Mouse (Mus musculus) thymus, adult 2 months (tissue): ENCODE measurements around the gene Mpp3. TPM values are rescaled to one million over a fixed set of nuclear protein-coding genes. Genes with fewer than 3 reads are reported as not detected.

Experiments
- DNase-seq: peaks from one replicate; pipeline ENCODE4 v3.0.0; 2021
- H3K27ac ChIP-seq: fragments of 200-500 bp; 2 replicates; pipeline ENCODE4 v1.5.1; 2012; ENCODE audit warnings: low read length, control low read depth; ENCODE audit not compliant: control insufficient read depth, insufficient read depth
- H3K27me3 ChIP-seq: fragments of 200-500 bp; 2 replicates; pipeline ENCODE4 v1.6.1; 2012; ENCODE audit warnings: mild to moderate bottlenecking, low read length, moderate library complexity, mixed read lengths; ENCODE audit not compliant: control insufficient read depth, insufficient read depth
- H3K36me3 ChIP-seq: fragments of 200-500 bp; 2 replicates; pipeline ENCODE4 v1.6.1; 2012; ENCODE audit warnings: mild to moderate bottlenecking, low read length, moderate library complexity; ENCODE audit not compliant: control insufficient read depth, insufficient read depth
- H3K4me1 ChIP-seq: fragments of 200-500 bp; replicated peaks from 2 replicates; pipeline ENCODE4 v1.6.1; 2012; ENCODE audit warnings: low read length; ENCODE audit not compliant: control insufficient read depth, insufficient read depth
- H3K4me3 ChIP-seq: fragments of 200-500 bp; 2 replicates; pipeline ENCODE4 v1.5.1; 2012; ENCODE audit warnings: mild to moderate bottlenecking, low read length, control low read depth, moderate library complexity; ENCODE audit not compliant: control insufficient read depth, insufficient read depth
- CTCF ChIP-seq: fragments of 200-500 bp; IDR thresholded peaks from 2 replicates; pipeline ENCODE4 v1.5.1; 2012; ENCODE audit warnings: mild to moderate bottlenecking, control low read depth, low read length, moderate library complexity, borderline replicate concordance; ENCODE audit not compliant: control insufficient read depth, poor library complexity, insufficient read depth; ENCODE audit errors: extremely low read depth
- POLR2A ChIP-seq: fragments of 200-500 bp; IDR thresholded peaks from 2 replicates; pipeline ENCODE4 v1.6.1; 2012; ENCODE audit warnings: mild to moderate bottlenecking, low read length, control low read depth, moderate library complexity; ENCODE audit not compliant: control insufficient read depth, poor library complexity, insufficient read depth; ENCODE audit errors: extremely low read depth
- WGBS: fragments of 180-500 bp; shearing (Covaris S2); methylation state at CpG from one replicate; pipeline ENCODE4 v1.1.7; 2018; 5-methylcytosine and 5-hydroxymethylcytosine counted together
- polyA plus RNA-seq: library from polyadenylated mRNA; depleted of rRNA; stranded (reverse); fragments of >200 nt; gene quantifications from 2 replicates; pipeline ENCODE4 v1.2.3, GENCODE M21; 2012

The Mpp3 gene
- polyA plus RNA-seq, 1 experiment: 0.50 TPM

- Histone ChIP-seq H3K27me3 (peaks cover 8% of the 10 kb centered on the region; the same call in 1 of the 2 replicates), H3K4me1 (0 out of 2 replicates have a peak, but pooled peaks cover 3% of the 10 kb centered on the region), H3K27ac (no peak overlapping the region), H3K4me3 (no peak overlapping the region), H3K36me3 (no peaks in the 10 kb centered on the region)
- no peak for DNase-seq
- WGBS: 60% methylated on average over 10 of the region's 10 CpGs
- TF ChIP-seq CTCF (no peak), POLR2A (no peak)
Observed at GRCm38 (mm10) chr11:101983431-101983921, 44.8 kb downstream of the Mpp3 start.

DNA sequence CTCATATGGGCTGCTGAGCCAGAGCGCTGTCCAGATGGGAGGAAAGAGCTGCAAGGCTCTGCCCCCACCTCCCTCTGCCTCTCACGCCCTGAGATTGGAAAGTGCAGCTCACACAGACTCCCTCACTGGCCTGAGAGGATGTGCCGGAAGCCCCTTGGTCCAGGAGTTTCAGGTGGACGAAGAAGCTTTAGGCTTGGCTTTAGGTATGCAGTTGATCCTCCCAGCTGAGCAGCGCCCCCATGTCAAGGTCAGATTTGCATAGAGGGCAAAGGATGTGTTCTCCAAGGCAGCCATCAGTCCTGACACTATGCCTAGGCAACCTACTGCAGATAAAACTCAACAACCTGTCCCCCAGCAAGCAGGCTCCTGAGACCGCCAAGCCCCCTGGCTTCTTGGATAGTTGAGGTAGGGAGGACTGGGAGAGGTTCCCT, 45.3 kb downstream of the Mpp3 start:
- Histone ChIP-seq H3K27me3 (peaks cover 8% of the 10 kb centered on the region; the same call in 1 of the 2 replicates), H3K4me1 (0 out of 2 replicates have a peak, but pooled peaks cover 3% of the 10 kb centered on the region), H3K27ac (no peak overlapping the region), H3K36me3 (no peaks in the 10 kb centered on the region), H3K4me3 (no peak overlapping the region)
- DNase-seq: no peak
- no peak for TF ChIP-seq CTCF
- TF ChIP-seq POLR2A: no peak
- WGBS: 86% methylated on average over 6 of the region's 6 CpGs

DNA sequence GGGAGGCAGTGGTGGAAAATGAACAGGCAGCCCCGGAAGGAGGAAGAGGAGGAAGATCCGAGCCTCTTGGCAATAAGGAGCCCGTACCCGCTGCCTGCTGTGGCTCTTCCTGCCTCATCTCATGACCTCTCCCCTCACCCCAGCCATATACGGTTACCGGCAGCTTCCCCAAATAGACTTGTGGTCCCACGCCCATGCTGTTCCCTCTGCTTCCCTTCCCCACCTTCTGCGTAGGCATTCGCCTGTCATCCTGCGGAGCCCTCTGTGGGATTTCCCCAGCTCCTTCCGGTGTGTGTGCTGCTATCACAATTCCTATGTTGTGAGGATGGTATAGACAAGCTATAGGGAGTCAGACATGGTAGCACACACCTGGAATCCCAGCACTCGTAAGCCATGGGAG, 46.4 kb downstream of the Mpp3 start:
- H3K4me3 ChIP-seq: no peak overlapping the region
- H3K4me1 ChIP-seq: 0 out of 2 replicates have a peak, but pooled peaks cover 3% of the 10 kb centered on the region
- H3K36me3 ChIP-seq: no peaks in the 10 kb centered on the region
- peaks cover 8% of the 10 kb centered on the region; the same call in 1 of the 2 replicates for H3K27me3 ChIP-seq
- no peak for DNase-seq
- H3K27ac ChIP-seq: no peak overlapping the region
- TF ChIP-seq POLR2A (no peak), CTCF (no peak)
- 13% methylated on average over 12 of the region's 12 CpGs for WGBS

- TF ChIP-seq CTCF (no peak), POLR2A (no peak)
- H3K27ac ChIP-seq: no peak overlapping the region
- H3K27me3 ChIP-seq: peaks cover 8% of the 10 kb centered on the region; the same call in 1 of the 2 replicates
- no peak for DNase-seq
- WGBS: 97% methylated on average over 9 of the region's 9 CpGs
- H3K4me3 ChIP-seq: no peak overlapping the region
- 0 out of 2 replicates have a peak, but pooled peaks cover 3% of the 10 kb centered on the region for H3K4me1 ChIP-seq
- no peaks in the 10 kb centered on the region for H3K36me3 ChIP-seq
Observed at GRCm38 (mm10) chr11:101980603-101981157, 47.6 kb downstream of the Mpp3 start.

GRCm38 (mm10) chr11:101979140-101979539, 49.1 kb downstream of the Mpp3 start:
- peaks cover 7% of the 10 kb centered on the region; the same call in 1 of the 2 replicates for H3K27me3 ChIP-seq
- no peaks in the 10 kb centered on the region for H3K36me3 ChIP-seq
- H3K27ac ChIP-seq: no peak overlapping the region
- WGBS: 90% methylated on average over 5 of the region's 5 CpGs
- H3K4me3 ChIP-seq: no peak overlapping the region
- TF ChIP-seq POLR2A (no peak), CTCF (no peak)
- 0 out of 2 replicates have a peak, but pooled peaks cover 2% of the 10 kb centered on the region for H3K4me1 ChIP-seq
- no peak for DNase-seq

GRCm38 (mm10) chr11:101976949-101977348, 51.3 kb downstream of the Mpp3 start:
- Histone ChIP-seq H3K36me3 (no peaks in the 10 kb centered on the region), H3K27me3 (no peaks in the 10 kb centered on the region; the same call in 1 of the 2 replicates), H3K4me3 (no peak overlapping the region), H3K4me1 (no peaks in the 10 kb centered on the region), H3K27ac (no peak overlapping the region)
- TF ChIP-seq POLR2A (no peak), CTCF (no peak)
- no peak for DNase-seq
- WGBS: 95% methylated on average over 7 of the region's 7 CpGs
